Mouse (Mus musculus) heart, adult 2 months (tissue): ENCODE results near the gene Homer2. TPM values are rescaled to one million over a fixed set of nuclear protein-coding genes. Genes with fewer than 3 reads are reported as not detected.
A peak's percentile ranks its signal among the peaks of the same experiment; 100 is the strongest.

Source experiments
- DNase-seq, 2 experiments: peaks; one replicate each; pipeline ENCODE4 v3.0.0; 2021
- H3K27ac ChIP-seq: fragments of 200-600 bp; 2 replicates; pipeline ENCODE4 v1.8.1; 2022
- H3K27me3 ChIP-seq: fragments of 200-500 bp; 2 replicates; pipeline ENCODE4 v1.6.1; 2012; ENCODE audit warnings: mild to moderate bottlenecking, low read length, inconsistent platforms, mixed read lengths; ENCODE audit not compliant: control insufficient read depth, insufficient read depth
- H3K36me3 ChIP-seq: fragments of 200-500 bp; 2 replicates; pipeline ENCODE4 v1.6.1; 2012; ENCODE audit warnings: low read length, inconsistent platforms; ENCODE audit not compliant: control insufficient read depth, insufficient read depth
- H3K4me1 ChIP-seq: fragments of 200-500 bp; 2 replicates; pipeline ENCODE4 v1.6.1; 2011; ENCODE audit warnings: low read length; ENCODE audit not compliant: control insufficient read depth, insufficient read depth
- H3K4me3 ChIP-seq: fragments of 200-600 bp; 2 replicates; pipeline ENCODE4 v1.8.1; 2022
- H3K79me2 ChIP-seq: fragments of 200-500 bp; replicated peaks from 2 replicates; pipeline ENCODE4 v1.6.1; 2012; ENCODE audit warnings: mild to moderate bottlenecking, inconsistent platforms, low read length, moderate library complexity, mixed read lengths; ENCODE audit not compliant: control insufficient read depth, insufficient read depth
- H3K9ac ChIP-seq: fragments of 200-500 bp; 2 replicates; pipeline ENCODE4 v1.6.1; 2012; ENCODE audit warnings: low read depth, mild to moderate bottlenecking, control low read depth, inconsistent platforms, low read length, mixed read lengths
- CTCF ChIP-seq: fragments of 200-600 bp; IDR thresholded peaks from 2 replicates; pipeline ENCODE4 v1.8.1; 2022; ENCODE audit warnings: antibody characterized with exemption, mild to moderate bottlenecking, moderate library complexity
- EP300 ChIP-seq: fragments of 200-500 bp; IDR thresholded peaks from 2 replicates; pipeline ENCODE4 v1.6.1; 2011; ENCODE audit warnings: low read depth, low read length, control low read depth; ENCODE audit not compliant: insufficient read depth
- POLR2A ChIP-seq: fragments of 200-500 bp; IDR thresholded peaks from 2 replicates; pipeline ENCODE4 v1.6.1; 2011; ENCODE audit warnings: mild to moderate bottlenecking, low read depth, low read length, control low read depth; ENCODE audit not compliant: insufficient read depth
- WGBS: fragments of 180-500 bp; shearing (Covaris S2); methylation state at CpG from one replicate; pipeline ENCODE4 v1.1.7; 2018; 5-methylcytosine and 5-hydroxymethylcytosine counted together
- intact Hi-C: fragments of 180-260 bp; cut with DNase I; formaldehyde crosslinking; loops from one replicate; pipeline ENCODE4 v1.15.1; 2025
- polyA plus RNA-seq: library from polyadenylated mRNA; depleted of rRNA; stranded (reverse); fragments of >200 nt; gene quantifications from 2 replicates; pipeline ENCODE4 v1.2.3, GENCODE M21; 2012
- total RNA-seq, 2 experiments: library from RNA; stranded (reverse); gene quantifications; 2 replicates each; pipeline ENCODE4 v1.2.3; 2021

Homer2 gene
- total and polyA plus RNA-seq, 3 experiments: 33.1 to 99.5 (median 85.1) TPM

DNA sequence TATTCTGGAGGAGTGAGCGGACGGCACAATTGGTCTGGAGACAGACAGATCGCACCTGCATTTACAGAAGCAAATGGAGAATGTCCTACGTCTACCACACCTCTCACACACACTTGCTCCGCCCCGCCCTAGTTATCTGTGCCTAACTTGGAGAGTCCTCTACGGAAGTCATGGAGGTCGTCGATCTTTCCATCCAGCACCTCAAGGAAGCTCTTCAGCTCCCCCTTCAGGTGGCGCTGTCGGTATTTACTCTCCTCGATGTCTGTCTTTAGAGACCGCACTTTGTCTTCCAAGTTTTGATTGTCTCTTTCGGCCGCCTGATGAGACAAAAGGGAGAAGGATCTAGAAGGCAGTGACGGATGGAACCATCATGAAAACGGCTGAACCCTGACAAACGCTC is 97.2 kb downstream of the Homer2 start:
- Histone ChIP-seq H3K27ac (no peak overlapping the region), H3K36me3 (no peaks in the 10 kb centered on the region), H3K4me1 (no peaks in the 10 kb centered on the region), H3K27me3 (no peaks in the 10 kb centered on the region), H3K4me3 (no peak overlapping the region), H3K9ac (no peak overlapping the region), H3K79me2 (no peaks in the 10 kb centered on the region)
- peak in 1 of 2 experiments; percentile 12 for DNase-seq
- WGBS: 55% methylated on average over 18 of the region's 18 CpGs
- intact Hi-C loops: loop anchor here (5.0 kb wide), 1 partner anchor 132 kb away; no protein-coding TSS in a partner anchor
- TF ChIP-seq CTCF (peak; percentile 61), EP300 (no peak)

- DNase-seq: no peak
- WGBS: 68% methylated on average over 5 of the region's 5 CpGs
- intact Hi-C loops: no loop called here
- H3K9ac ChIP-seq: no peak overlapping the region
- H3K27me3 ChIP-seq: no peaks in the 10 kb centered on the region
- TF ChIP-seq EP300 (no peak), POLR2A (no peak), CTCF (no peak)
- H3K79me2 ChIP-seq: no peaks in the 10 kb centered on the region
- H3K27ac ChIP-seq: no peak overlapping the region
- no peaks in the 10 kb centered on the region for H3K4me1 ChIP-seq
- no peak overlapping the region for H3K4me3 ChIP-seq
- no peaks in the 10 kb centered on the region for H3K36me3 ChIP-seq
These were observed 100.9 kb downstream of the Homer2 start for GRCm38 (mm10) chr7:81606452-81606851.

DNA sequence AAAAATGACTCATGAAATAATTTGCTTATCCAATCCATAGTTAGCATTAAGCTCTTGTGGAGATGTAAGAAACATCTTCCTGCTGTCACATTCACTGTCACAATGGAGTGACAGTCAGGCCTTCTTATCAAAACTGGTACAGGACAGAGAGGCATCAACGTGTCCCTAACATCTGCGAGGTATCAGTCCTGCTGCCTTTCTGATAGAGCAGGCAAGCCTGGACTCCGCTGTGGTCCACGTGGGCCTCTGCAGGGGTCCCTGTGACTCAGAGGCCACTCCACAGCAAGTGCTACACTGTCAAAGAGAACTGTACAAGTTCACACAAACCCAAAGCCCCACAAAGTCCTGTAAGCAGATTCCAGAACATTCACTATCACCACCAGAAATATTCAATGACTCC is 101.8 kb downstream of the Homer2 start:
- no peak overlapping the region for H3K9ac ChIP-seq
- intact Hi-C loops: no loop called here
- no peak for DNase-seq
- no peak overlapping the region for H3K27ac ChIP-seq
- no peak overlapping the region for H3K4me3 ChIP-seq
- 41% methylated on average over 4 of the region's 4 CpGs for WGBS
- no peaks in the 10 kb centered on the region for H3K27me3 ChIP-seq
- no peaks in the 10 kb centered on the region for H3K36me3 ChIP-seq
- H3K4me1 ChIP-seq: no peaks in the 10 kb centered on the region
- H3K79me2 ChIP-seq: no peaks in the 10 kb centered on the region
- TF ChIP-seq POLR2A: no peak
- no peak for TF ChIP-seq CTCF
- no peak for TF ChIP-seq EP300

DNA sequence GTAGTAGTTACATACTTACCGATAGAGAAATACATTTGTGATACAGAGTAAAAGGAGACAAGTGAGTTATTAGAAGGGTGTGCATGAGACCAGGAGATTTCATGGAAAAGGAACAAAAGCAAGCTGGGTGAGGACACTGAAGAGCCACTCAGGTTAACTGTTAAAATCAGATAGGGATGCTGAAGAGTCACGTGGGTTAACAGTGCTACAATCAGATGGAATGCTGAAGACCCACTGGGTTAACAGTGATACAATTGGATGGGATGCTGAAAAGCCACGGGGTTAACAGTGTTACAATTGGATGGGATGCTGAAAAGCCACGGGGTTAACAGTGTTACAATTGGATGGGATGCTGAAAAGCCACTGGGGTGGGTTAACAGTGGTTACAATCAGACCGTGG is 102.3 kb downstream of the Homer2 start:
- Histone ChIP-seq H3K36me3 (no peaks in the 10 kb centered on the region), H3K79me2 (no peaks in the 10 kb centered on the region), H3K9ac (no peak overlapping the region), H3K27ac (no peak overlapping the region), H3K27me3 (no peaks in the 10 kb centered on the region), H3K4me1 (no peaks in the 10 kb centered on the region), H3K4me3 (no peak overlapping the region)
- DNase-seq: no peak
- 77% methylated on average over 5 of the region's 5 CpGs for WGBS
- intact Hi-C loops: no loop called here
- TF ChIP-seq CTCF (no peak), POLR2A (no peak)

DNA sequence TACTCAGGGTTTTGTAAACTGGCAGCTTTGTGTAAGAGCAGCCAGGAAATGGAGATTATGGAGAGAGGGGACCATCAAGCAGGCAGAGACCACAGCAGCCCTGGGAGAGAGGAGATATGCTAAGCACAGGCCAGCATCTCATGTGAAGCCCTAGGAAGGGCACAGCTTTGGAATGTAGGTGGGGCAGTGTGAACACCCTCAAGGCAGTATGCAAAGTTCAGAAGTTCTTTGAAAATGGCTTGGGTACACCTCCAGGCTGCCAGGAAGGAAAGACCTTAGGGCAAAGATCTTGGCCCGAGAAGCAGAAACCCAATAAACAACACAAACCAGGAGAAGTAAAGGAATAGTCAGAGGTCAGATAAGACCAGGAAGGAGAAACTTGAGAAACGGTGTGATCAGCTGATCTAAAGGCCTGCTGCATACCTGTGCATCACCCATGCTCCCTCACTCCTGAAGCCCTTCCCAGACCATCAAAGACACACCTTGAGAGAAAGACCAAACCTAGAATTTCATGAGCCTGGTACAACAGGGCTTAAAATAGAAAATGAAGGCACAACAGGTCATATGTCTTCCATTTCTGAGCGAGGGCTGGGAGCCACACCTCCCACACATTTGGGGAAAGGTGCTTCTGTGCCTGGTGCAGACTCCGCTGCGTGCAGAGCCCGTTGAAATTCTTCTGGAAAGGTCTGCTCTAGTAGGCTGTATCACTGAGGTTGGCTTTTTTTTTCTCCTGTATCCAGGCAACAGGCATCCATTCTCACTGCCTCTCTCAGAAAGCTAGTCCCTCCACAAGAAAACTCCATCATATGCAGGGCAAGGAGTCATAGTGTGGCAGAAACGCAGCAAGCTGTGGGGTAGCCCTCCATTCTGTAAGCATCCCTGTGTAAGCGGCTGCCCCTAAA is 107.7 kb downstream of the Homer2 start:
- Histone ChIP-seq H3K9ac (no peak overlapping the region), H3K4me3 (no peak overlapping the region), H3K27me3 (no peaks in the 10 kb centered on the region), H3K27ac (no peak overlapping the region), H3K4me1 (no peaks in the 10 kb centered on the region; the same call in 1 of the 2 replicates), H3K36me3 (no peaks in the 10 kb centered on the region), H3K79me2 (no peaks in the 10 kb centered on the region)
- intact Hi-C loops: loop anchor here (5.0 kb wide), 1 partner anchor 52 kb away; no protein-coding TSS in a partner anchor
- DNase-seq: no peak
- TF ChIP-seq CTCF (no peak), POLR2A (no peak), EP300 (no peak)
- 61% methylated on average over 8 of the region's 8 CpGs for WGBS

DNA sequence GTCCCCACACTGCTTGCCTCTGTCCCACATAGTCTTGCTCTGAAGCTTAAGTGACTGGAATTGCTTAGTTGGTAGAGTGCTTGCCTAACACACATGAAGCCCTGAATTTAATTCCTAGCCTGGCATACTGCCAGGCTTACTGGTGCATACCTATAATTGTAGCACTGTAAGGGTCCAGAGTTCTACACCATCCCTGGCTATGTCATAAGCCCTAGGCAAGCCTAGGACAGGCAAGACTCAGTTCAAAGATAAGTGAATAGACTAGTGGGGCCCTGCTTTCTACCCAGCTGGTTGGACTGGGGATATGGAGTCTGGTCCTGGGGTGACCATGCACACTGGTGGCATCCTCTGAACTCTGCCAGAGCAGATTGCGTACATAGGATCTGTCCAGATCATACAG is 109.7 kb downstream of the Homer2 start:
- H3K27me3 ChIP-seq: no peaks in the 10 kb centered on the region
- H3K9ac ChIP-seq: no peak overlapping the region
- intact Hi-C loops: loop anchor here (5.0 kb wide), 1 partner anchor 50 kb away; no protein-coding TSS in a partner anchor
- 100% methylated on average over 1 of the region's 1 CpGs for WGBS
- H3K27ac ChIP-seq: no peak overlapping the region
- H3K79me2 ChIP-seq: no peaks in the 10 kb centered on the region
- DNase-seq: peak in 1 of 2 experiments; percentile 16
- no peaks in the 10 kb centered on the region; the same call in 1 of the 2 replicates for H3K4me1 ChIP-seq
- H3K4me3 ChIP-seq: no peak overlapping the region
- TF ChIP-seq POLR2A (no peak), CTCF (no peak), EP300 (no peak)
- H3K36me3 ChIP-seq: no peaks in the 10 kb centered on the region
